Mouse (Mus musculus): ENCODE measurements around the gene Taf12. TPM values are rescaled to one million over a fixed set of nuclear protein-coding genes. Genes with fewer than 3 reads are reported as not detected.

The Taf12 gene
- total RNA-seq (2012; rRNA removed) (56.7 and 62.6 TPM in 2 replicates), polyA plus RNA-seq (2012; ENCODE audit: insufficient read depth in 1 of 2, insufficient read length in 2 of 2, low read depth in 1 of 2, low replicate concordance in 2 of 2, missing spikeins in 1 of 2) (10 to 100 TPM in 1 of 2 experiments, not detected in 1; 76.4 TPM)

- peak within 1 kb of the TSS; percentile 94 for H3K9ac ChIP-seq (ENCODE audit: control insufficient read depth, low read depth, low read length, poor library complexity, severe bottlenecking)
- TF ChIP-seq POLR2A (IDR thresholded peaks at IDR 0.05; ENCODE audit: control insufficient read depth in 1 of 2, insufficient read depth in 1 of 2, low read depth in 1 of 2, low read length in 2 of 2, poor library complexity in 1 of 2) (peak; percentile 100), USF2 (IDR thresholded peaks at IDR 0.05; ENCODE audit: borderline replicate concordance in 1 of 2, insufficient read depth in 1 of 2, low read depth in 1 of 2, low read length in 2 of 2) (no peak), TBP (IDR thresholded peaks at IDR 0.05; ENCODE audit: low read depth, low read length) (peak; percentile 88)
- peaks cover 20% of the 10 kb centered on the region for H3K79me2 ChIP-seq (ENCODE audit: control insufficient read depth, insufficient read depth, low read length, poor library complexity)
- H3K4me1 ChIP-seq (ENCODE audit: control insufficient read depth in 1 of 2, insufficient read depth in 2 of 2, low read length in 2 of 2): peaks cover 3 to 19% of the 10 kb centered on the region in 2 experiments
- H3K9me3 ChIP-seq (replicated peaks; ENCODE audit: insufficient read depth, low read length): no peaks in the 10 kb centered on the region
- peak within 1 kb of the TSS; percentile 92 for H3K27ac ChIP-seq (ENCODE audit: control insufficient read depth, low read depth, low read length)
- peak; percentile 97 for DNase-seq (ENCODE audit: low read depth, low spot score)
- no peaks in the 10 kb centered on the region for H3K27me3 ChIP-seq (ENCODE audit: control insufficient read depth in 1 of 2, insufficient read depth in 2 of 2, low read length in 2 of 2)
- peaks cover 2 to 30% of the 10 kb centered on the region in 2 experiments; a peak in 2 of 4 replicates for H3K36me3 ChIP-seq (ENCODE audit: control insufficient read depth in 1 of 2, insufficient read depth in 2 of 2, low read length in 2 of 2)
- peak within 1 kb of the TSS; percentile 87 to 88 for H3K4me3 ChIP-seq (ENCODE audit: control insufficient read depth in 1 of 2, insufficient read depth in 1 of 2, low read depth in 2 of 2, low read length in 2 of 2)
Observed at GRCm38 (mm10) chr4:132274156-132274862, at the start of gene Taf12. Gene Taf12 (plus strand): TSS chr4:132274375.

- Histone ChIP-seq H3K9me3 (replicated peaks; ENCODE audit: insufficient read depth, low read length) (no peaks in the 10 kb centered on the region), H3K4me1 (ENCODE audit: control insufficient read depth in 1 of 2, insufficient read depth in 2 of 2, low read length in 2 of 2) (peaks cover 0 to 7% of the 10 kb centered on the region in 2 experiments; a peak in 2 of 4 replicates), H3K36me3 (ENCODE audit: control insufficient read depth in 1 of 2, insufficient read depth in 2 of 2, low read length in 2 of 2) (peaks cover 10 to 17% of the 10 kb centered on the region in 2 experiments), H3K27ac (ENCODE audit: control insufficient read depth, low read depth, low read length) (peak overlapping the region; percentile 25), H3K79me2 (ENCODE audit: control insufficient read depth, insufficient read depth, low read length, poor library complexity) (no peaks in the 10 kb centered on the region), H3K27me3 (ENCODE audit: control insufficient read depth in 1 of 2, insufficient read depth in 2 of 2, low read length in 2 of 2) (no peaks in the 10 kb centered on the region), H3K4me3 (ENCODE audit: control insufficient read depth in 1 of 2, insufficient read depth in 1 of 2, low read depth in 2 of 2, low read length in 2 of 2) (no peak overlapping the region), H3K9ac (ENCODE audit: control insufficient read depth, low read depth, low read length, poor library complexity, severe bottlenecking) (no peak overlapping the region)
- 0 out of 2 replicates have a peak, but pooled peaks have one; percentile 19 for TF ChIP-seq MXI1 (IDR thresholded peaks at IDR 0.05; ENCODE audit: low read depth, low read length)
- no peak for TF ChIP-seq USF1 (IDR thresholded peaks at IDR 0.05; ENCODE audit: low read depth, low read length)
- peak; percentile 46 for TF ChIP-seq GATA1 (IDR thresholded peaks at IDR 0.05; ENCODE audit: low read depth, low read length)
- 0 out of 2 replicates have a peak, but pooled peaks have one; percentile 52 for TF ChIP-seq ETS1 (IDR thresholded peaks at IDR 0.05; ENCODE audit: low read depth, low read length)
- peak; percentile 29 to 65; a peak in 3 of 4 replicates for TF ChIP-seq EP300 (IDR thresholded peaks at IDR 0.05; ENCODE audit: low read depth in 1 of 2, low read length in 2 of 2)
- TF ChIP-seq MYC (IDR thresholded peaks at IDR 0.05; ENCODE audit: low read depth, low read length): no peak
- TF ChIP-seq MAZ (IDR thresholded peaks at IDR 0.05; ENCODE audit: low read depth, low read length): no peak
- TF ChIP-seq ZNF384 (IDR thresholded peaks at IDR 0.05; ENCODE audit: low read depth, low read length): peak; percentile 56
- TF ChIP-seq NELFE (IDR thresholded peaks at IDR 0.05; ENCODE audit: low read depth, low read length): no peak
- peak; percentile 88 for TF ChIP-seq RCOR1 (IDR thresholded peaks at IDR 0.05; ENCODE audit: low read depth, low read length)
- 0 out of 2 replicates have a peak, but pooled peaks have one; percentile 49 for TF ChIP-seq TBP (IDR thresholded peaks at IDR 0.05; ENCODE audit: low read depth, low read length)
- TF ChIP-seq USF2 (IDR thresholded peaks at IDR 0.05; ENCODE audit: borderline replicate concordance in 1 of 2, insufficient read depth in 1 of 2, low read depth in 1 of 2, low read length in 2 of 2): no peak
- no peak for TF ChIP-seq GABPA (IDR thresholded peaks at IDR 0.05; ENCODE audit: low read depth, low read length)
- peak; percentile 29; the same call in 1 of the 2 replicates for TF ChIP-seq TCF12 (IDR thresholded peaks at IDR 0.05; ENCODE audit: low read depth, low read length)
- TF ChIP-seq NRF1 (IDR thresholded peaks at IDR 0.05; ENCODE audit: insufficient read depth, low read depth, low read length, poor library complexity, severe bottlenecking): no peak
- peak; percentile 63 for DNase-seq (ENCODE audit: low read depth, low spot score)
Observed at GRCm38 (mm10) chr4:132230422-132230821, 43.8 kb upstream of the Taf12 start.

All from MEL (cell line).